Mouse (Mus musculus) granulocyte monocyte progenitor cell, adult 5-6 weeks (primary cell): Measurements from ENCODE around the gene Acod1. TPM values are rescaled to one million over a fixed set of nuclear protein-coding genes. Genes with fewer than 3 reads are reported as not detected.
A peak's percentile ranks its signal among the peaks of the same experiment; 100 is the strongest.

Experiments
- ATAC-seq: replicated peaks from 2 replicates; pipeline ENCODE4 v1.8.0; 2016; ENCODE audit warnings: mild to moderate bottlenecking, moderate TSS enrichment, inconsistent platforms; ENCODE audit not compliant: poor library complexity, severe bottlenecking
- total RNA-seq, 2 experiments: library from RNA; stranded (forward) in 1 of 2; stranded (reverse) in 1 of 2; fragments of 200-712, 200-1000 nt in 1 of 2; fragments of >200 nt in 1 of 2; fragmentation: Nextera tagmentation in 1 of 2; gene quantifications; 2 replicates each; pipeline ENCODE4 v1.2.3; 2014 to 2017

The Acod1 gene
- total RNA-seq, 2 experiments from 2014 or later = 0.67 TPM; not detected in 1

GRCm38 (mm10) chr14:103070790-103071189, 24.0 kb downstream of the Acod1 start:
- ATAC-seq = peak; percentile 66

- no peak for ATAC-seq
Observed at GRCm38 (mm10) chr14:103071471-103071870, 24.7 kb downstream of the Acod1 start.

GRCm38 (mm10) chr14:103072731-103073130, 26.0 kb downstream of the Acod1 start:
- ATAC-seq = no peak

- ATAC-seq = no peak
Observed at GRCm38 (mm10) chr14:103073825-103074224, 27.0 kb downstream of the Acod1 start.

GRCm38 (mm10) chr14:103075166-103075565, 28.4 kb downstream of the Acod1 start:
- ATAC-seq = no peak

- no peak for ATAC-seq
Observed at GRCm38 (mm10) chr14:103077272-103078005, 30.7 kb downstream of the Acod1 start.

GRCm38 (mm10) chr14:103078006-103078912, 31.5 kb downstream of the Acod1 start:
- ATAC-seq = peak; percentile 62

GRCm38 (mm10) chr14:103079209-103079977, 32.6 kb downstream of the Acod1 start:
- no peak for ATAC-seq

- no peak for ATAC-seq
Observed at GRCm38 (mm10) chr14:103085840-103086533, 39.2 kb downstream of the Acod1 start.

GRCm38 (mm10) chr14:103086671-103087324, 40.0 kb downstream of the Acod1 start:
- ATAC-seq = 0 out of 2 replicates have a peak, but pooled peaks have one; percentile 21

GRCm38 (mm10) chr14:103087846-103088245, 41.1 kb downstream of the Acod1 start:
- ATAC-seq = no peak

- peak; percentile 80 for ATAC-seq
Observed at GRCm38 (mm10) chr14:103088624-103089023, 41.8 kb downstream of the Acod1 start.

GRCm38 (mm10) chr14:103093236-103093635, 46.5 kb downstream of the Acod1 start:
- no peak for ATAC-seq

- no peak for ATAC-seq
Observed at GRCm38 (mm10) chr14:103093670-103094069, 46.9 kb downstream of the Acod1 start.

- no peak for ATAC-seq
Observed at GRCm38 (mm10) chr14:103095036-103095435, 48.3 kb downstream of the Acod1 start.

GRCm38 (mm10) chr14:103095826-103096225, 49.0 kb downstream of the Acod1 start:
- ATAC-seq = no peak

GRCm38 (mm10) chr14:103096621-103097020, 49.8 kb downstream of the Acod1 start:
- ATAC-seq = peak; percentile 10

GRCm38 (mm10) chr14:103098213-103098586, 51.4 kb downstream of the Acod1 start:
- no peak for ATAC-seq

GRCm38 (mm10) chr14:103098587-103099235, 51.9 kb downstream of the Acod1 start:
- ATAC-seq = peak; percentile 63
